Mouse (Mus musculus): ENCODE data around the gene Olfr444.

The Olfr444 gene

DNA sequence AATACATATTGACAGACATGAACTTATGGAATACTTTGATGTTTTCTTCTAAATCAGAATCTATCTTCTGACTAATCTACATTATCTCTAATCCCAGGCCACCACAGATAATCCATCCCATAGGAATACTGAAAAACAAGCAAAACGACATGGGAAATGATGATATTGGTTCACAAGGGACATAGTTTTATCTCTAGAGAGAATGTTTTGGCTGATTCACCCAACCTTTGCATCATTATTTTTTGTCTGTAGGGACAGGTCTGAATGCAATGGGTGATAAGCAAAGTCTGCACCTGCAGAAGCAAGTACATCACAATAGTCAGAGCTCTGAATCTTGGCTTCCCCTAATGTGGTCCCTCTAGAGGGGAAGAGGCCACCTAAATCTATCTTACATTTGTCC, at the start of gene Olfr444:
Olfr444 (plus strand) TSS at position 301 of the 400 bp plus-strand sequence.
- DNase-seq: no peak

DNA sequence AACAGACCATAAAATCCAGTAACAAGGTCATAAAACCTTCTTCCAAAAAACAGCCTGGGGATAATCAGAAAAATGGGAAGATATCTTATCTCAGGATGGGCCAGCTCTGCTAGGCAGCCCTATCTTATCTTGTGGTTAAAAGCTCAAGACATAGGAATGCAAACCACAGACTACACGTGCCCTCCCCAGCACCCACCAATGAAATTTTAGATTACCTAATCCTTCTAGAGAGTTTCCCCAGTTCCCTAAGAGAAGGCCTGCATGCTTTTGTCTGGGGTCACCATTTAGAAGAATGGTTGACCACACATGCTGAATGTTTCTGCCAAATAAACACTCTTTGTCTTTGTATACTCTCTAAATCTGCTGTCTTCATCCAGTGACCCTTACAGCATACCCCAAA, 48.5 kb upstream of the Olfr444 start:
- no peak for DNase-seq

- no peak for DNase-seq
Observed at GRCm38 (mm10) chr6:42908578-42908977, 40.3 kb upstream of the Olfr444 start, which contains the start of gene Olfr447. TSS of gene Olfr447 (plus strand) at chr6:42908878.

DNA sequence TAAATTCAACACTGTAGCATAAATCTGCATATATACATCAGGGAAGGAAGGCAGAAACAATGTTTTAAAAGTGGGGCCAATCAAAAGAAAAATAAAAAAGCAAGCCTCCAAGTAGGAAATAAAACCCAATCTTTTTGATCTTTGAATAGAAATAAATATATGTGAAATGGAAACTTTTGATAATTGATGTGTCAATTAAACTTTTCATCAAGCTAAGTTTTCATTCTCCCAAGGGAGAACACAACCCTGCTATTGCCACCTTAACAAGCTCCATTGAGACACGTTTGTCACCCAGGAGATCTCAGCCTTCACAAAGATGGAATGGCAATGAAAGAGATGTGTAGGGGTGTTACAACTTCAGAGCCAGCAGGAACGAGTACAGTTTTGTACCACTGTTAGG, 27.8 kb upstream of the Olfr444 start, which contains the start of gene Olfr446:
Olfr446 (plus strand) TSS at position 301 of the 400 bp plus-strand sequence.
- no peak for DNase-seq

DNA sequence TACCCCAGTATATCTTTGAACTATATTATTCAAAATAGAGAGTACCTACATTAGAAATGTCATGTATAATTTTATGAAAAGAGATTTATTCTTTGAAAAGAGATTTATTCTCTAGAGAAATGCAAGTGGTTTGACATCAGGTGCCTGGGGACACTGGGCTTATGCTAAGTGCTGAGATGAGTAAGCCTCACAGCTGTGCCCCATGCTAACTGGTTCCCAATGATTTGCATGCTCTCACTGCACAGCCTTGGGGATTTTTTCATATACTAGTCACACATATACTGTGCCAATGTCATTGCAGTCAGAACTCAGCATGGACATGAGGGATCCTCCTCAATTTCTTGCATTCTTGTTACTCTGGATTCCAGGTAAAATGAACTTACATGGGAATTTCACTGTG, 31.5 kb downstream of the Olfr444 start:
- no peak for DNase-seq

All from B cell, adult 2 months (primary cell).